Mouse (Mus musculus) adipocyte (in vitro differentiated cells): ENCODE measurements around the gene Odf2.

ENCODE experiments used
- DNase-seq: peaks from one replicate; pipeline ENCODE4 v3.0.0-alpha.2; 2016; ENCODE audit warnings: low spot score

Odf2 gene

DNA sequence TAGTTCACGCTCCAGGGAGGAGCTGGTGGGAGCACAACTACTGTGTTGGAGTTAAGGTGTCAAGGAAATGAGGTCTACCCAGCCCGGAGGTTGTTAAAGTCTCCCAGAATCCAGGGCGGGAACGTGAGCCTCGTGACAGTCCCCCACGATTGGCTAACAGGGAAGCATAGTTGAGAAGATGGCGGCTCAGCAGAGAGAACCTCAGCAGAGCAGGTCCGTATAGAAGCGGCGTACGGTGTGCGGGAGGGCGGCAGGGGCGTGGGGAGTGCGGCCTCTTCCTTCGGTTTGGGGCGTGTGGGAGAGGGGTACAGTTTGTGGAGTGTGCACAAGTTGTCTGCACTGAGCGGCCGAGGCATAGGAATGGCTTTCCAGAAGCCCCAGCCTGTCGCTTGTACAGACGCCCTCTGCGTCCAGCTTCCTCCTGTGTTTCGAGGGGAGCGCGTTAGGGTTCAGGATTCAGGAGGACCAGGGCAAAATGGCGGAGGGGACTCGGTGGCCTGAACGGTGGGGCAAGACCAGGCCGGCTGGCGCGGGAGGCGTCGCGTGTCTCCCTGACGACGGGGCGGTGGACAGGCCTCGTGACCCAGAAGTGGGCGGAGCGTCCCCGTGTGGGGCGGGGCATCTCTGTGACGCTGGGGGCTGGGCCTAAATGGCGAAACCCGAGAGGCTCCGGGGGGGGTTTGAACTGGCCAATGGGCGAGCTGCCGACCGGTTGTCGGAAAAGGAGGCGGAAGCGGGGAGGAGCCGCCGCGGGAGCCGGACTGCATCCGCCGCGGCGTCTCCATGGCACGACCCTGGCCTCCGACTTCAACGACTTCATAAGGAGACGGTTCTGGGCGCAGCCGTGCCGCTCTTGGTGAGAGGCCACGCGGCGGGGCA is at the start of gene Odf2:
Gene Odf2, plus strand, starts transcription at position 156 of the 879 bp plus-strand sequence.
- peak; percentile 93 for DNase-seq

DNA sequence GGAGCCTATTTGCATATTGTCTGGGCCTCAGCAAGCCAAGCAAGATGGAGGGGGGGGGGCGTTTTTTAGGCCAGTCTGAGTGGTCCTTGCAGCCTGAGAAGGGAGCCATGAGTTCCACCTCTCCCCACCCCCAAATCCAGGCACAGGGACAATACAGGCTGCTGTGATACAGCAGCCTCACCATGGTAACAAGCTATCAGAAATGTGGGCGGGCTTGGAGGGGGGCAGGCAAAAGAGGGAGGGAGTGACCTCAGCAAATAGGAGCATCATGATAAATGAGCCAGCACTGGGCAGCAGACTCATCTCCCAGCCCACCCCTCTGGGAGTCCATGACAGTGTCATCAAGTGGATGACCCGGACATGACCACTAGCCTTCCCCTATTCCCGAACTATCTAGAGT is 49.6 kb upstream of the Odf2 start:
- DNase-seq = no peak

DNA sequence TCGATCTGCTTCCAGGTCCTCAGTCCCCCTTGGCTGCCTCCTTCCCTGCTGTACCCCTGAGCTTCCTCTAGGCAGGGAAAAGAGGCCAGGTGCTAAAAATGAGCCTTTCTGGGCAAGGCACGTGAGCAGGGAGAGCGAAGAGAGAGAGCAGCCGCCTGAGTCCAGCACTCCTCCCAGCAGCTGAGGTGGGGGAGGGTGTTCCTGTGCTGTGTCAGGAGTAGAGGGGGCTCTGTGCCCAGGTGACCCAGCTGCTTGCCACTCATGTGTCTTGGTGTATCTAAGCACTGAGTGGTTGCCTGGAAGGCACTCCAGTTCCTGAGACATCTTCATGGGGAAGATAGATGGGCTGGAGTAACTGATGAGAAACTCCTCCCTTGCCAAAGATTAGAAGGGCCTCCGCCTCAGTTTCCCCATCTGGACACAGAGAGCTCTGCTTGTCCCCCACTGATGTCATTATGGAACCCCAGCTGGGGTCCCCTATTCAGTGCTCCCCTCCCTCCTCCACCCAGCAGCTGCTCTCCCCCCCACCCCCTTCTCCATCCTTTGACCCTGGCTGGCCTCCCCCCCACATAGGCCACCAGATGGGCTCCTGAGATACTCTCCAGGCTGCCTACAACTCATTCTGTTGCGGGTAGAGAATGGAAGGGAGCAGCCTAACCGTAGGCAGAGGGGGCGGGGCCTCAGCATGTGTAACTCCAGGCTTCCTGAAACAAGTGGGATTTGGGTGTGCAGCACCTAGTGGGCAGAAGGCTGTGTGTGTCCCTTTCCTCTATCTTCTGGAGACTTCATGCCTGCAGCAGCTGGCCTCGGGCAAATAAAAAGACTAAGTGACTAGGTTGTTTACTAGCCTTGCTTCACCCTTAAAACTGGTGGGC is 45.6 kb upstream of the Odf2 start:
- DNase-seq = no peak

DNA sequence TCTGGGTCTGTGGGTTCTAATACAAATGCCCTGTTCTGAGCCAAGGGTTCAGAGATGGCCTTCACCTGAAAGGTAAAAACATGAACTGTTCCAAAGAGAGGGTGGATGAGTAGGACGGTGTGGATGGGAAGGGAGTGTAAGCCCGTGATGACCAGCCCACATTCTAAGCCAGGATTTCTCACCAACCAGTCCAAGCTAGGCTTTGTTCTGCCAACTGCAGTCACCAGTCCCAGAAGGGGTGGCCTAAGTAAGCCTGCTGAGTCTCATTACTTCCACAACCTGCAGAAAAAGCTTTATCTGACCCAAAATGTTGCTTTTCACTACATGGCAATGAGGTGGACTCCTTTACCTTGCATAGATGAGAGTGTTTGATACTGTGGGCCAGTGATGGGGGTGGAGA is 44.9 kb upstream of the Odf2 start:
- no peak for DNase-seq

DNA sequence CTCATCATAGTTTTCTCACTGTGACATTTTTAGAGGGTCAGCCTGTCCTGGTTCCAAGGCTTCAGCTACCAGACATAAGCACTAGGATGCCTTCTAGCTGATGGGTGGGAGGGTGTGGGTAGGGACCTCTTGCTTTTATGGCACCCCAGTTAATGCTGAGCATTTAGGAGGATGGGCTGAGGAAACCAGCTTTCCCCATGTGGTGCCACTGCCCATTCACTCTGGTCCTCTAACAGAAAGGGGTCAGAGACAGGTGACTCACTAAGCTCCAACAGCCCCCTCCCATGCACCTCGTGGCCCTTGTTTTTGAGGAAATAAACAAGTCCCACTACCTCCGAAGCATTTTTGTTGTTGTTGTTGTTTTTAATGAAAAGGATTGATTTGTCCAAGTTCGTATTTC is 44.4 kb upstream of the Odf2 start:
- DNase-seq = no peak

DNA sequence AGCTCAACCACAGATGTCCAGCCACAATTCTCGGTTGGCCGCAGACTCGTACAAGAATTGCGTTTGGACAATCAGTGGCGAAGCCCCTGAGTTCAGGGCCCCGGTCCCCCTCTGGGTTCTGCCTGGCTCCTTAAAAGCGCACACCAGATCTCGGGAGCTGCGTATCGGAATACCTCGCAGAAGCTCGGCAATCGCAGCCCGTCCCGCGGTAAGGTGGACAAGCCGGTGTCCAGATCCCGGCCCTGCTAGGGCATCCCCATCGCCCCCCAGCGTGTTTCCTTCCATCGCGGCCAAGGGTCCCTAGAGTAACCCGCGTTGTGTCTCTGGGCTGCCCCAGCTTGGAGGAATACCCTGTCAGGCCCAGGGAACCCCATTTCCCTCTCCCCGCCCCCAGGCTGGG is 43.4 kb upstream of the Odf2 start:
- no peak for DNase-seq

DNA sequence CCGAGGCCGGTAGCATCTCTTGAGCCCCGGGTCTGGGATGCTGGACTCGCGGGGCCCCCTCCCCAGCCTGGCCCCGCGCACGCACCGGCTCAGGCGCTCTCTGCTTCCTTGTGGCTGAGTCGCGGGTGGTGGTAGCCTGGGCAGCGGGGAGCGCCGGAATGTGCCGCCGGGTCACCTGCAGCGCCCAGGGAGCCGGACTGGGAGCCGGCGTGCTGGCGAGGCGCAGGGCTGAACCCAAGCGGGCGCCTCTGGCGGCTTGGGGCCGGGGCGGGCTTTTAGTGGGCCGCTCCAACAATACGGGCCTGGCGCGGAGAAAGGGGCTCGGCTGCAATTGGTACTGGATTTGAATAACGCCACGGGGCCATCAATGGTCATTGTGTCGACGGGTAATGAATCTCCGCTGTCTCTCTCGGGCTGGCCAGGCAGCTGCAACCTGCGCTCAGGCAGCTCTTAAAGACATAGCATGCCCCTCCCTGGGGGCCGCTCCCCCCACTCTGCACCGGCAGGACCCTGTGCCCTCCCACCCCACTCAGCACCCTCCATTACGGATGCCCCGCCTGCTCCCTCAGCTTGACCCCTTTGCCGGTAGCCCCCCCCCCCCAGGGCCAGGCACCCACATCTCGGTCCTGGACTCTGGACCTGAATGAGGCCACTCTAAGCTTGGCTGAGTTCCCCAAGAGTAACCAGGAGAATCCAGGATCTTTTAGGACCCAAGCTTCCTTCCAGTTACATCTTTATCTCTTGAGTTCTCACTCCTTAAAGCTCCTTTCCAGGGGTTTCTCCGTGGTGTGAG is 42.8 kb upstream of the Odf2 start:
- DNase-seq = no peak

DNA sequence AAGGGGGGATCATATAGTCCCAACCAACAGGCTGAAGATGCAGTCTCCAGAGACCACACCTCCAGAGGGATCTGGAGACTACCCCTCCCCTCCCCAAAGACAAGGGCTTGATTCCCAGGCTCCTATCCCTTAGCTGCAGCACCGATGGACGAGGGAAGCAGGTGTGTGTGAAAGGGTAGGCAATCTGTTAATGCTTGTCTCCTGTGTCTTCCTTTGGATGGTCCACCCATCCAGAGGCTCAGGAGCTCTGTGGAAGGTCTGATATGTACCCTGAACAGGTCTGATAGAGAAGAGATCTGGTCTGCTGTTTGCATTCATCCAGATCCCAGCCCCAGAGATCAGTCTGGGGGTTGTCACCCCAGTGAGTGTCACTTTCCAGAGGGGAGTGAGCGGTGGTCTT is 42.1 kb upstream of the Odf2 start:
- DNase-seq = no peak

DNA sequence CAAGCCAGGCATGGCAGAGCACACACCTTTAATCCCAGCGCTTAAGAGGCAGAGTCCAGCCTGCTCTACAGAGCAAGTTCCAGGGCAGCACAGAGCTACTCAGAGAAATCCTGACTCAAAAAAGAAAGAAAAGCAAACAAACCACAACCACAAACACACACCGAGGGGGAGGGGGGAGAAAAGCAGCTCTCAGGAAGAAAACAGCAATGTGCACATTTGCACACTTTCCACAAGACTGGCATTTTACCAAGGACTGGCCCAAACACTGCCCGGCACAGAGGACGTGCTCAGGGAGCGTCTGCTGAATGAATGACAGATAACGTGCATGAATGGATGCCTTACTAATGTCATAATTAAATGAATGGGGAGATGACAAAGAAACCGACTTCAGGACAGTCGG is 40.0 kb upstream of the Odf2 start:
- no peak for DNase-seq

DNA sequence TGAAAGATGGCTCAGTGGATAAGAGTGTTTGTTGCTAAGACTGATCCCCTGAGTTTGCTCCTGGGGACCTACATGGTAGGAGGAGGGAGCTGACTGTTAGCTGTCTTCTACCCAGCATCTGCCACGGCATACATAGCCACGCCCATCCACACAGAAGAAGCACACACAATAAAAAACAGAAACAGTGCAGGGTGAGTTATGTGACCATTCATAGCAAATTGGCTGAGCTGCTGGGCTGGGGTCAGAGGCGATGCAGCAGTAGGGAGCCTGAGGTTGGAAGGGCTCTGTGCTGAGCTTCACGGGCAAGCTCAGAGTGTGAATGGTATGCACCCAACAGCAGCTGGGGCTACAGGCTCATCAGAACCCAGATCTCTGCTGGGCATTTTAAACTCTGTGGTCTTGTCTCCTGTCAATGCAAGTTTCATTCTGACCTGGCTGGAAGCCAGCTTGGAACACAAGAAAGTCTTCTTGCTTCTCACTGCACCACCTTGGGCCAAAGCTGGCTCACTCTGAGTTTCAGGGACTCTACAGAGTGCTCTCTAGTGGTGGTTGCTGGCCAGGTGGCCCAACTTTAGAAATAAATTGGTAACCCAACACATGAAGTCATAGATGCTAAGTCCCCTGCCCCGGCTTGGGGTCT is 39.1 kb upstream of the Odf2 start:
- no peak for DNase-seq

DNA sequence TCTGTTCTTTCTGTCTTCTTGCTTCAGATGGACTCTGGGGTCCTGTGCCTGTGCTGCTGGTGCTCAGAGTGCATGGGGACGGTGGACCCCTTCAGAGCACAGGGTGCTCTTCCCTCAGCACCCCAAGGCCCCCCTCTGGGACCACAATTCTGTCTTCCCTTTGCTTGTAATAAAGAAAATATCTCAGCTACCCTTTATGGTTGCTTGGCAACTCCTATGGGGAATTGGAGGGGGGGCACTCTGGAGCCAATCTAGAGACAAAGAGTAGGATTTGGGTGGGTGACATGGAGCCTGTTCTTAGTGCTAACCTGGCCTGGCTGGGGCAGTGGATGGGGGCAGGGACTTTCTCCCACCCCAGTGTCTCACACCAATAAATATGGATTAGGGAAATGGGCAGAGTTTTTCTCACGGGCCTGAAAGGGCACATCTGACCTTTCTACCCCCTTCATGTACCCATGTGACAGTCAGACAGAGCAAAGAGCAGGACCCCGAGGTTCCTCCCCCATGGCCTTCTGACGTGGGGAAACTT is 36.0 kb upstream of the Odf2 start:
- DNase-seq = no peak

DNA sequence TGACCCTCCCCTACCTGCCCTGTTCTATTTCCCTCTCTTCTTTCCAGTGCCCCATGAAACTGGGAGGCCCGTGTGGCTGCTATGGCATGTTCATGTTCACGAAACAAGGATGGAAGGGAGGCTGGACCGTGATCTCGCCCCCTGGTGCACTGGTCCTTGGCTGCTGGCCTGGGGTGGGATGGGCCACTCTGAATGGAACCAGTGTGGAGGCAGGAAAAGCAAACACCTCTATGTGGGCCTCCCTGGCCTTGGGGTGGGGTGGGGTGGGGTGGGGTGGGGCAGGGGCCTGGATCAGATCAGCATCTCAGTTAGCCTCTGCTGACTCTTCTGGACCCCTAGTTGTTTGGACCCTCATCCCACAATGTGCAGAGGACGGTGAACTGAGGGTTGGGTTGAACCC is 35.3 kb upstream of the Odf2 start:
- no peak for DNase-seq

DNA sequence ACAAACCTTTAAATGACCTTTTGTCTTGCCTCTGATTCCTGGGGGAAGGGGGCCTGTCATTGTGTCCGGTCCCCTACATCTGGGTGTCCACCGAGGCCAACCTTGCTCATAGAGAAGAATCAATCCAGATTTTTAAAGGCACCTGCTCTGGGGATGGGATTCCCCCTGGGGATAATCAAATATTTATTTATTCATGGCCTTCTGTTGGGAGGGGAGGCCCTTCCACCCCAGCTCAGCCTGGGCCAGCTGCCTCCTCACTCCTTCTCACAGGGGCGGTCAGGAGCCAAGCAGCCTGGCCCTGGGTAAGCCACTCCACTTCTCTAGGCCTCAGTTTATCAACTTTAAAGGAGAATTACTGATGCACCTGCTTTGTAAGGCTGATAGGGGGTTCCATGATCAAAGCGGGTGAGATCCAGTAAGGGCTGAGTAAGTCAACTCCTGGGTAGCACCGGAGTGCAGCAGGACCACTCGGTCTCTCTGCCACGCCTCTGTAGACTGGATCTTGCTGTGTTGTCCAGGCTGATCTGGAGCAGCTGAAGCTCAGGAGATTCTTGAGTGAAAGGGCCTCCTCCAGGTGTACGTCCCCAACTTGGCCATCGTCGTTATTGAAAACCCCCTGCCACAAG is 33.3 kb upstream of the Odf2 start:
- DNase-seq = no peak

DNA sequence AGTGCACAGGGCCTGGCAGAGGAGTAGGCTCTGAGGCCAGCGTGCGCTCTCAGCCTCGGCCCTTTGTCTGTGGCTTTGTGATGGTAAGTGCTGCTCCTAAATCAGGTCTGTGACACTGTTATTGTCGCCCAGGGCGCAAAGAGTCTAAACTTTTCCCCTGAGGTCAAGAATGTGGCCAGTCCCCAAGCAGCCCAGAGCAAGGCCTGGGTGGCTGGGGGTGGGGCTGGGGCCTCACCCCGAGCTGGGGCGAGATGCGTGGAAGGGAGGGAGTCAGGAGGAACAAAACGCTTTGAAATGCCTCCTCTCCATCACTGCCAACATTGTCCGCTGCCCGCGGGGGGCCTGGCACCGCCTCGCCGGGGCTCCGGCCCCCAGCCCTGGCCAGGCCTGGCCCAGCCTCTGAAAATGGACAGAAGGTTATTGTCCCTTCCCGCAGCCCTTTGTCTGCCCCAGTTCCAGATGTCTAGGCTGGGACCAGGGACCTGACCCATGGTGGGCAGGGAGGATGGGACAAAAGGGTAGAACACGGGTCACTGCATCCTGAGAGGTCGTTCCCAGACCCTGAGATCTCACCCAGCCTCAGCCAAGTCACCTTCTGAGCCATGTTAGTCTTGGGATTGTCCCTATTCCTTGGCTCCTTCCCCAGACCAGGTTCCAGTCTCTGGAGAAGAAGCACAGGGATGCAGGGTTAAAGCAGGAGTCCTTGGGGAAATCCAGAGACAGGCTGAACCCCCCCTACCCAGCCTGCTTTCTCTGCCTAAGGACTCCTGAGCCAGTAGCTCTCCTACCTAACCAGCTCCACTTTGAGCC is 32.4 kb upstream of the Odf2 start:
- DNase-seq = no peak

DNA sequence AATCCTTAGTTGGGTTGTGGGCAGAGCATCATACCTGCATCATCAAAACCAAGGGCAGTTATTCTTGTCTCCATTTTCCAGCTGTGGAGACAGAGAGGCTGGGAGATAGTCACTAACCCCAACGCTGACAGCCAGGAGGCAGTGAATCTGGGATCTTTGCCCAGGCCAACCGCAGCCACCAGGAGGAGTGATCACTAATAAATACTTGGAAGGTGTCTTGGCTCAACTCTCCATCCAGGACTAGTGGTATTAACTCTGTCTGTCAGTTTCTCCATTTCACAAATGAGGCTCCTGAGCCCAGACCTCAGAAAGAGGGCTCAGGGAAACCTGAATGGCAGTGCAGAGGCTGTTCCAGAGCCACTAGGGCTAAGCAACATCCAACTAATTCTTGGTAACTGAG is 31.7 kb upstream of the Odf2 start:
- peak; percentile 29 for DNase-seq

DNA sequence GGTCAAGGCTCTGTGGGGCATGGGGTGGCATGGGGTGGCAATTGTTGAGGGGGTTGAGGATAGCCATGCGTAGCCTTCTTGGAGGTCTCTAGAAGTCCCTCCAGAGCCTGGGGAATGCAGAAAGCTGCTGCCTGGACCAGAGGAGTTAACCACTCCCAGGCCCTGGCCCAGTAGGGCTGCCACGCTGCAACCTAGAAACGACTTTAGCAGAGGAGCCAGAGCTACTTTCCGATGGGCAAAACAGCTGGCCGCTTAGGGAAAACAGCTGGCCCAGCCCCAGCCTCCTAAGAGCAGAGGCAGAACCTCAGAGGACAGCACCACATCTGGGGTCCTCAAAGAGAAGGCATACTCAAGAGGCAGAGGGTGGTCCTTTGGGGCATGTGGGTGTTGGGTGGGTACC is 31.1 kb upstream of the Odf2 start:
- no peak for DNase-seq

DNA sequence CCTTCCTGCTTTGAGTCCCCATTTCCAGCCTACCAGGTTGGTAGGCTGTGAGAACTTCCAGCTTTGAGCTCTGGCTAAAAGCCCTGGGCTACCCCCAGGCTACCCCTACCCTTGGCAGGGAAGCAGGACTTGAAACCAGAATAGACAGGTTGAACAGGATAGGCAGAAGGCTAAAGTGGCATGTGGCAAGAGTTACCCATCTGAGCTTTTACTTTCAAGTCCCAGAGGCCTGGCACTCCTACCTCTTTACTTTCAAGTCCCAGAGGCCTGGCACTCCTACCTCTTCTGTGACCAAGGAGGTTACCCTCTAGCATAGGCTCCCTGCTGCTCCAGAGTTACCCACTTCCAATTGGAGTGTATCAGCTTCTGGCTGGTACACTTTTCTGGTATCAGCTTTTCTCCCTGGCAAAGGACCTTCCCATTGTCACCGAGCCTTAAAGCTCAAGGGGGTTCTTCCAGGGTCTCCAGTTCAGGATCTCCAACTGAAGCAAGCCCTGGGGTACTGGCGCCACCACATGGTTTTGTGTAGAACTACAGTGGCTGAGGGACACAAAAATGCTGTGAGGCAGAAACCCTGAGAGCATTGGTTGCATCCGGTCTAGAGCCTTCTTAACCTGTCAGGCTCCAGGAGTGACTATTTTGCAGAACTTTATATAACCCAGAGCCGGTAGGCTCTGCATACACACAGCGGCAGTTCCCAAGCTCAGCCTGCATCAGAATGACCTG is 30.1 kb upstream of the Odf2 start:
- DNase-seq = peak; percentile 12

DNA sequence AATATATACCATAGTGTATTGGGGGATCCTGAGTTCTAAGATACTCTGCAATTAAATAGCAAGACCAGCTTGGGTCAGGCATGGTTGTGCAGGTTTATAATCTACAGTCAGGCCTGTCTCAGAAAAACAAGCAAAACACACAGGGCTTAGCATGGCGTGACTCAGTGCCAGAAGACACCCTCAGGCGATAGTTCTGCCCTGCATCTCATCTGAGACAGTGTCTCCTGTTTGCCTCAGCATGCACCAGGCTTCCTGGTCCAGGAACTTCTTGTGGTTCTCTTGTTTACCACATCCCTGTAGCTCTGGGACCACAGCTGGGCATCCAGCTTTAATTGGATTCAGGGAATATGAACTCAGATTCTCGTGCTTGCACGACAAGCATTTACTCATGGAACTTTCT is 23.9 kb upstream of the Odf2 start:
- DNase-seq = no peak

DNA sequence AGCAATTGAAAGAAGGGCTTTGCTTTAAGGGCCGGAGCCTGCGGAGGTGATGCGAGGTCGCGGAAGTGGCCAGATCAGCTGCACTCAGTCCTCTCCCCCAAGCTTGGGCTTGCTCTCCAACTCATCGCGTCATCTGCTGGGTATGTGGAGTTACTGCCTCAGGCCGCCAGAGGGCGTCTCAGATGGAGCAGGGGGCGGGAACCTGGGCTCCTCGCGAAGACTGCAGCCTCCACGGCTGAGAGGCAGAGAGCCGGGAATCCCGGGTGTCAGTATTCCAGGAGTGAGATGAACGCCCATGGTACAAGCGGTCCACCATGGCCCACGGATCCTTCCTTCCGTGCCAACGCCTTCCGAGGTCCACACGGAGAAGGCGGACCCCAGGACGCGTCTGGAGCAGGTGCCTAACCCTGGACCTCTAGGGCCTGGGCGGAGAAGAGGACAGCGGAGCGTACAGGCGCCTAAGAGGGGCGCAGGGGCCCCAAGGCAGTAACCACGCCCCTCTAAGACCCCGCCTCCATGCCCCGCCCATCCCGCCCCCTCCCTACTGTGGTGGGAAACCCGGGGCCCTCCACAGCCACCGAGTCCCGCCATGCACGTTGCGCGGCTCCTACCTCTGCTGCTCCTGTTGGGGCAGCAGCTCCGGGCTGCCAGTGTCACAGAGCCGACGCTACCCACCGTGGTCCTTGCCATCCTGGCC is 19.9 kb upstream of the Odf2 start, which contains the start of gene Cercam:
Gene Cercam, plus strand, starts transcription at position 216 of the 697 bp plus-strand sequence.
- peak; percentile 62 for DNase-seq
